Comparison of ENCODE assay signal across 10 mouse cellular contexts in the genomic region with DNA sequence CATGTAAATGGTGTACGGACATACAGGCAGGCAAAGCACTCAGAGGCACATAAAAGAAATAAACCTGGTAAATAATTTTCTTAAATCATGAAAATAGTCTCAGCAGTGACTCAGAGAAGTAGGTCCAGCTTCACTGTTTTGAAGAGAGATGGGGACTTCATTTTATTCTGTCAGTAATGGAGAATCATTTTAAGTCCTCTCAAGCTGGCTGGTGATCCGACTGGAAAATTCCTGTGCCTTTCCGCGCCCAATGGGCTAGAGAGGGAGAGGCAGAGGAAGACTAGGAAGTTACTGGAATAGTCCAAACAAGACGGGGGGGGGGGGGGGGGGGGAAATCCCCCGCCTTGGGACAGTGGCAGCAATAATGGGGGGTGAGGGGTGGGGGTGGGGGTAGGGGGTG. TPM values are rescaled to one million over a fixed set of nuclear protein-coding genes. Genes with fewer than 3 reads are reported as not detected.
DNase-seq lines count a peak whose midpoint lies in the region; ATAC-seq and TF ChIP-seq lines count a peak whose summit lies in the region.
"Had no signal": no experiment of that assay in that cellular context is flagged by ENCODE, and none has a peak within 500 bp of the region (broad histone marks: within the 10 kb centered on the region; RNA-seq: fewer than 3 reads in every experiment).

No protein-coding gene starts in this region.

- no peak for ATAC-seq in intestine, embryonic 15.5 days

- no peak overlapping the region for H3K9ac ChIP-seq in intestine, embryonic 15.5 days

- peaks cover 6% of the 10 kb centered on the region; the same call in 1 of the 2 replicates for H3K4me1 ChIP-seq in cerebellum, adult 2 months (ENCODE audit: control insufficient read depth, insufficient read depth, low read length)
- H3K4me1 ChIP-seq in intestine, embryonic 15.5 days (replicated peaks), result peaks cover 10% of the 10 kb centered on the region
- H3K4me1 ChIP-seq in thymus, adult 2 months (replicated peaks; ENCODE audit: control insufficient read depth, insufficient read depth, low read length), result peaks cover 8% of the 10 kb centered on the region; the same call in 1 of the 2 replicates

- no peaks in the 10 kb centered on the region for H3K27me3 ChIP-seq in cerebellum, adult 2 months (ENCODE audit: control insufficient read depth, insufficient read depth, low read length)
- H3K27me3 ChIP-seq in intestine, embryonic 15.5 days (replicated peaks), result no peaks in the 10 kb centered on the region
- no peaks in the 10 kb centered on the region for H3K27me3 ChIP-seq in thymus, adult 2 months (ENCODE audit: control insufficient read depth, insufficient read depth, low read length)

- no peak overlapping the region for H3K4me3 ChIP-seq in cerebellum, adult 2 months (replicated peaks; ENCODE audit: insufficient read depth, low read depth, low read length)
- no peak overlapping the region for H3K4me3 ChIP-seq in intestine, embryonic 15.5 days (replicated peaks)
- H3K4me3 ChIP-seq in thymus, adult 2 months (ENCODE audit: control insufficient read depth, insufficient read depth, low read length), result no peak overlapping the region

- no peaks in the 10 kb centered on the region for H3K36me3 ChIP-seq in intestine, embryonic 15.5 days
- H3K36me3 ChIP-seq in thymus, adult 2 months (ENCODE audit: control insufficient read depth, insufficient read depth, low read length), result no peaks in the 10 kb centered on the region

- TF ChIP-seq CTCF in cerebellum, adult 2 months (IDR thresholded peaks at IDR 0.05; ENCODE audit: borderline replicate concordance, insufficient read depth, low read depth, low read length), result no peak
- TF ChIP-seq CTCF in thymus, adult 2 months (IDR thresholded peaks at IDR 0.05; ENCODE audit: borderline replicate concordance, control insufficient read depth, extremely low read depth, insufficient read depth, low read length, poor library complexity), result no peak

- H3K27ac ChIP-seq in cerebellum, adult 2 months (ENCODE audit: insufficient read depth, low read length), result peak overlapping the region; percentile 32
- peak overlapping the region; percentile 61; the same call in 1 of the 2 replicates for H3K27ac ChIP-seq in intestine, embryonic 15.5 days
- no peak overlapping the region for H3K27ac ChIP-seq in thymus, adult 2 months (ENCODE audit: control insufficient read depth, insufficient read depth, low read length)

- H3K4me2 ChIP-seq in intestine, embryonic 15.5 days (replicated peaks), result peak overlapping the region; percentile 60

- 11% methylated on average over 6 of the region's 6 CpGs for WGBS in cerebellum, adult 2 months
- 28% methylated on average over 5 of the region's 6 CpGs for WGBS in intestine, embryonic 15.5 days
- 92% methylated on average over 5 of the region's 6 CpGs for WGBS in thymus, adult 2 months

- H3K9me3 ChIP-seq in intestine, embryonic 15.5 days, result no peaks in the 10 kb centered on the region

- peak; percentile 24; the same call in 1 of the 2 replicates for TF ChIP-seq POLR2A in cerebellum, adult 2 months (IDR thresholded peaks at IDR 0.05; ENCODE audit: borderline replicate concordance, insufficient read depth, low read length)
- TF ChIP-seq POLR2A in thymus, adult 2 months (IDR thresholded peaks at IDR 0.05; ENCODE audit: control insufficient read depth, extremely low read depth, insufficient read depth, low read length, poor library complexity), result no peak

- DNase-seq in cerebellum, adult 2 months, result peak; percentile 37 to 49
- no peak for DNase-seq in cerebellum, postnatal 14 days
- peak; percentile 32 for DNase-seq in kidney, adult 11 months
- DNase-seq in kidney, adult 18-20 months, result no peak
- peak; percentile 29 for DNase-seq in lung, postnatal 36 days
- DNase-seq in left cerebral cortex, adult 11 months (ENCODE audit: low spot score), result no peak
- DNase-seq in thymus, adult 2 months, result no peak
- DNase-seq: gastrocnemius, postnatal 36 days; thymus, postnatal 4 days had no signal

RNA-seq across cellular contexts. Expression of a gene that starts 5.1 kb away (rescaled TPM):
- polyA plus RNA-seq in cerebellum, adult 2 months (2012; rRNA removed), result 41.8 TPM in 2 replicates
- polyA plus RNA-seq in intestine, embryonic 15.5 days (2015; fragmentation: Nextera tagmentation; extraction: Ambion mirVana), result 14.6 and 14.7 TPM in 2 replicates
- polyA plus RNA-seq in thymus, adult 2 months (2012; rRNA removed), result 29.2 and 35.6 TPM in 2 replicates

RNA-seq across cellular contexts. Expression of a gene that starts 37.9 kb away (rescaled TPM):
- 0.08 and 0.20 TPM in 2 replicates for polyA plus RNA-seq in cerebellum, adult 2 months (2012; rRNA removed)
- 1.3 TPM in 2 replicates for polyA plus RNA-seq in intestine, embryonic 15.5 days (2015; fragmentation: Nextera tagmentation; extraction: Ambion mirVana)
- polyA plus RNA-seq in thymus, adult 2 months (2012; rRNA removed), result 7.7 and 9.9 TPM in 2 replicates

Comparison
In these comparisons a context has a peak if more than half of its experiments do, and no peak if none do; other contexts are left out.
1. DNase-seq: peak in cerebellum, adult 2 months (2 of 2), kidney, adult 11 months (single experiment) and lung, postnatal 36 days (single experiment); none in cerebellum, postnatal 14 days (0 of 2), kidney, adult 18-20 months (single experiment), left cerebral cortex, adult 11 months (single experiment) and thymus, adult 2 months (single experiment).